Mouse (Mus musculus) ES-E14 (cell line): Measurements from ENCODE around the gene Fam19a1.

ENCODE experiments used
- CHD2 ChIP-seq: IDR thresholded peaks from 2 replicates; pipeline ENCODE4 v1.6.1; 2014; ENCODE audit warnings: mild to moderate bottlenecking, low read depth, low read length, inconsistent platforms
- HCFC1 ChIP-seq: IDR thresholded peaks from 2 replicates; pipeline ENCODE4 v1.6.1; 2012; ENCODE audit warnings: low read length, inconsistent platforms, borderline replicate concordance; ENCODE audit not compliant: insufficient read depth
- MAFK ChIP-seq: IDR thresholded peaks from 2 replicates; pipeline ENCODE4 v1.6.1; 2014; ENCODE audit warnings: mild to moderate bottlenecking, low read depth, low read length, inconsistent platforms; ENCODE audit not compliant: insufficient read depth
- ZC3H11A ChIP-seq: IDR thresholded peaks from 2 replicates; pipeline ENCODE4 v1.6.1; 2012; ENCODE audit warnings: low read depth, mild to moderate bottlenecking, inconsistent platforms, low read length, borderline replicate concordance
- ZNF384 ChIP-seq: IDR thresholded peaks from 2 replicates; pipeline ENCODE4 v1.6.1; 2012; ENCODE audit warnings: low read depth, low read length, inconsistent platforms

- TF ChIP-seq ZC3H11A: no peak
- TF ChIP-seq ZNF384: no peak
- TF ChIP-seq MAFK: no peak
- TF ChIP-seq HCFC1: no peak
- no peak for TF ChIP-seq CHD2
These were observed 170.8 kb downstream of the Fam19a1 start for GRCm38 (mm10) chr6:96283731-96284130.
